Mouse (Mus musculus): Measurements from ENCODE around the gene Sbno1. TPM values are rescaled to one million over a fixed set of nuclear protein-coding genes. Genes with fewer than 3 reads are reported as not detected.
"Not testable (repeated sequence)": the region's sequence is repeated elsewhere in the genome, so short reads cannot be mapped to it uniquely, and the experiment has no call there.

Sbno1 gene
- polyA plus RNA-seq, 1 experiment from 2014 or later: 109 TPM

DNA sequence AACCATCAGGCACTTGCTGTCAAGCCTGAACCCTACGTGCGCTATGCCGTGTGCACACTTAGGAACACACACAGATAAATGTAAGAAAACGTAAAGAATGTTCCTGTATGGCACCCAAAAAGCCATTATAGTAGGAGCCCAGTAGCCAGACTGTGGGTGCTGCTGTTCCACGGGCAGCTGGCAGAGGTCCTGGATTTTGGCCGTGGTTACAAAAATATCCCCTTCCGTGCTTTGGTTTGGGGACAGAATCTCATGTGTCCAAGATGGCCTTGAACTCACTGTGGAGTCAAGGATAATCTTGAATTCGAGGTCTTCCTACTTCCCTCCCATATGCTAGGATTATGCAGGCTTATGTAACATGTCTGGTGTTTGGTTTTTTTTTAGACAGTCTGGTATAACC lies 82.9 kb downstream of the Sbno1 start:
- Histone ChIP-seq H3K27ac (peak overlapping the region; percentile 46; the same call in 1 of the 2 replicates), H3K36me3 (replicated peaks) (peaks cover 33% of the 10 kb centered on the region), H3K4me2 (no peak overlapping the region), H3K27me3 (no peaks in the 10 kb centered on the region), H3K4me1 (peaks cover under 1% of the 10 kb centered on the region; the same call in 1 of the 2 replicates), H3K4me3 (replicated peaks) (no peak overlapping the region), H3K9ac (no peak overlapping the region), H3K9me3 (no peaks in the 10 kb centered on the region)
- ATAC-seq (ENCODE audit: low FRiP score): no peak
- WGBS: 81% methylated on average over 8 of the region's 8 CpGs

DNA sequence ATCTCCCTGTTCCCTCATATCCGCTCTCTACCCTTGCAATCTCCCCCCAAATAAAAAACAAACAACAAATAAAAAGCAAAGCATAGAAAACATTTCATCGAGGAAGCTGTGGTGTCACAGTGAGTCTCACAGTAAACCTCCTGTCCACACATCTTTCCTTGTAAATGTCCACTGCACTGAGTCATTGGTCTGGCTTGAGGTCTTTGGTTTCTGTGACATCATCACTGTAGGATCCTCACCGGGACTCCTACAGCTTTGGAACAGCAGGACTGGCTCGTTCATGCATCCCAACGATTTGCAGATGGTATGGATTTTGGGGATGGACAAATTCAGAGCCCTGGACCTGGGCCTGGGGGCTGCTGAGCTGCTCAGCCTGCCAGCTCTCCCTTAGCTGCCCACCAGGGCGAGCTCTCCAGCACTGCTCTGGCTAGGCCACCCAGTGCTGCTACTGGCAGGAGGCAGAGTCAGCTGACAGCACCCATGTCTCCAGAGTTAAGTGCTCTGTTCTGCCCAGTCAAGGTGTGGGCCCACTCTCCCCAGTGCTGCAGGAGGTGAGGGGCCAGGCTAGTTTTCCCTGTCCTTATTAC lies 84.0 kb downstream of the Sbno1 start:
- ATAC-seq (ENCODE audit: low FRiP score): 0 out of 2 replicates have a peak, but pooled peaks have one; percentile 37
- H3K36me3 ChIP-seq (replicated peaks): peaks cover 30% of the 10 kb centered on the region
- not testable (repeated sequence) for H3K9ac ChIP-seq; H3K9me3 ChIP-seq; H3K4me1 ChIP-seq; H3K27ac ChIP-seq; H3K4me3 ChIP-seq (replicated peaks); H3K27me3 ChIP-seq; H3K4me2 ChIP-seq
- WGBS: 71% methylated on average over 6 of the region's 6 CpGs

DNA sequence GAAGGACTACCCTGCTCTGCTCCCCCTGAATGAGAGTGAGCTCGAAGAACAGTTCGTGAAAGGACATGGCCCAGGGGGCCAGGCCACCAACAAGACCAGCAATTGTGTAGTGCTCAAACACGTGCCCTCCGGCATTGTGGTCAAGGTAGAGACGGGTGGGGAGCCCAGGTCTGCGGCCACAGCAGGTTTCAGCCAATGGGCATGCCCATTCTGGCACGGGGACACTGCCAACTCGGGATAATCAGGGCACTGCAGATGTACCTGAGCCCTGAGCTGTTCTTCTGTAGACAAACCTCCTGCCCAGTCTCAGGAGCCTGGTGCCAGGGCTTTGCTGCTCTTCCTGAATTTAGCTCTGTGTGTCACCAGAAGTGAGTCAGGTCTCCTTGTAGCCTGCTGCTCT lies 87.0 kb downstream of the Sbno1 start:
- 87% methylated on average over 8 of the region's 8 CpGs for WGBS
- Histone ChIP-seq H3K4me3 (replicated peaks) (no peak overlapping the region), H3K27ac (peak overlapping the region; percentile 70), H3K9ac (no peak overlapping the region), H3K27me3 (no peaks in the 10 kb centered on the region), H3K4me2 (no peak overlapping the region), H3K9me3 (no peaks in the 10 kb centered on the region), H3K4me1 (peaks cover 25% of the 10 kb centered on the region), H3K36me3 (replicated peaks) (peaks cover 6% of the 10 kb centered on the region; the same call in 1 of the 2 replicates)
- ATAC-seq (ENCODE audit: low FRiP score): no peak

DNA sequence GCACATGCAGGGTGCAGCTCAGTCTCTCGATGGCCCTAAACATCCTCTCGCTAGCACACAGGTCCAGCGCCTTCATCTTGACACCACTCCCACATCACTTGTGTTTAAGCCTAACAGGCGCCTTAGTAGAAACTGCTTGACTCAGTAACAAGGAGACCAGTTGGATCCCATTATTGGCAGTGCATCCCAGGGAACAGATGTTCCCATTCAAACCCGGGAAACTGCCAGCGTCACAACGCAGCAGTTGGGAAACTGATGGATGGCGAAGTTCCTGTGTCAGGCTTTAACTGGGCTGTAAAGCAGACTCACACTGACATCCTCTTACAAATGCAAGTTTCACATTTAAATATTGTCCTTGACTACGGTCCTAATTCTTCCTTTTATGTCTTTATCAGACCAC lies 87.9 kb downstream of the Sbno1 start:
- H3K4me1 ChIP-seq: peaks cover 28% of the 10 kb centered on the region

DNA sequence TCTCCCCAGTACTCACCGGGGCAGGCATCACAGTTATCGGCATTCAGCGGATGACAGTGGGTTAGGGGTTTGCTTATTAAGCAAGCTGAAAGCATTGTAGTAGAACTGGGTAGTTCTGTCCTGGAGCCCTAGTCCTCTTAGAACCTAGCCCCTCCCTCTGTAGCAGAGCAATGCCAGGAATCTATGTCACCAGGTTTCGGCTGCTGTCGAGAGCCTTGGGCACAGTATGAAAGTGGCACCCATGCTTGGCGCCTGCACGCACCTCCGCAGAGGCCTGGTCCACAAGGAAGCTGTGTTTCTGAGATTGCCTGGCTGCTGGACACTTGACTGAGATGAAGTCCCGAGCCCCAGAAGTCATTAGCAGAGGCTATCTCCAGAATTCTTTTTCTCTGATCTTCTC lies 88.7 kb downstream of the Sbno1 start:
- ATAC-seq (ENCODE audit: low FRiP score): no peak
- WGBS: 94% methylated on average over 9 of the region's 9 CpGs

More for the DNA sequence above, 87.9 kb downstream of the Sbno1 start:
- Histone ChIP-seq H3K9me3 (no peaks in the 10 kb centered on the region), H3K27ac (peak overlapping the region; percentile 70; the same call in 1 of the 2 replicates), H3K4me3 (replicated peaks) (no peak overlapping the region), H3K36me3 (replicated peaks) (0 out of 2 replicates have a peak, but pooled peaks cover 6% of the 10 kb centered on the region), H3K27me3 (no peaks in the 10 kb centered on the region), H3K4me2 (no peak overlapping the region), H3K9ac (no peak overlapping the region)
- ATAC-seq (ENCODE audit: low FRiP score): no peak
- WGBS: 65% methylated on average over 9 of the region's 9 CpGs

DNA sequence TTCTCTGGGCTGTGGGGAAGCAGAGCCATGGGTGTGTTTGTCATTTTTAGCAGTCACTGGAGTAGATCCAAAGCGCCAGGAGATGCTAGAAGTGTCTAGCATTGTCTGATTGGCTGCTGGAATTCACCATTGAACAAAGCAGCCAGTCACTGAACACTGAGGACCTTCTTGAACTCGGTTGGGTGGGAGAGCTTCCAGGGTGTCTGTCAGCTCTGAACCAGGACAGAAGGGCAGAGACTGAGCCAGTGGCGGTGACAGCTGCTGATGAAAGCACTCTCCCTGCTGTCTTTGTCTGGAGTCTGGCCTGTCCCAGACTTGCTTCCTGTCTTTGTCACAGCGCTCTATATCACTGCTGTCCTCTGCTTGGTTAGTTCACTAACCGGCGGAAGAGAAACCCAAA lies 91.4 kb downstream of the Sbno1 start:
- no peak overlapping the region for H3K4me2 ChIP-seq
- WGBS: 48% methylated on average over 6 of the region's 6 CpGs
- no peak overlapping the region for H3K4me3 ChIP-seq (replicated peaks)
- no peaks in the 10 kb centered on the region for H3K9me3 ChIP-seq
- peak; percentile 79 for ATAC-seq (ENCODE audit: low FRiP score)
- H3K9ac ChIP-seq: peak overlapping the region; percentile 38
- peaks cover 28% of the 10 kb centered on the region for H3K4me1 ChIP-seq
- peak overlapping the region; percentile 85 for H3K27ac ChIP-seq
- 0 out of 2 replicates have a peak, but pooled peaks cover 6% of the 10 kb centered on the region for H3K36me3 ChIP-seq (replicated peaks)
- no peaks in the 10 kb centered on the region for H3K27me3 ChIP-seq

More for the DNA sequence above, 88.7 kb downstream of the Sbno1 start:
- 0 out of 2 replicates have a peak overlapping the region, but pooled peaks have one; percentile 70 for H3K27ac ChIP-seq
- H3K36me3 ChIP-seq (replicated peaks): 0 out of 2 replicates have a peak, but pooled peaks cover 6% of the 10 kb centered on the region
- no peak overlapping the region for H3K4me3 ChIP-seq (replicated peaks)
- peaks cover 28% of the 10 kb centered on the region for H3K4me1 ChIP-seq
- no peaks in the 10 kb centered on the region for H3K9me3 ChIP-seq
- H3K27me3 ChIP-seq: no peaks in the 10 kb centered on the region
- H3K4me2 ChIP-seq: no peak overlapping the region
- no peak overlapping the region for H3K9ac ChIP-seq

DNA sequence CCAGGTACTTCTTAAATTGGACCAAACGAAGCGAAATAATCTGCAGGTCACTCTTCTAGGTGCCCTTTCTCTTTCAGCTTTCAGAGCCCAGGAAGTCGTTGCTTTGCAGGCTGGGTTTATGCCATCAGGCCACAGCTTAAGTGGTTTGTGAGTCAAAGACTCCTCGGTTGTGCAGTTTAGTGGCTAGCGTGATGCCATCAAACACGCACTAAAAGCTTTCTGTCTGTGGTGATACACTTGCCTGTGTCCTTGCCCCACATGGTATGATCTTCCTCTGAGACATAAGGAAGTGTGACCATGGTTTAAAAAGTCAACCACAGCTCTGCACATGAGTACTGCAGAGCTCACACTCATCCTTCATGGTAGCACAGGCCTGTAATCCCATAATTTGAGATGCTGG lies 95.7 kb downstream of the Sbno1 start:
- Histone ChIP-seq H3K36me3 (replicated peaks) (0 out of 2 replicates have a peak, but pooled peaks cover 1% of the 10 kb centered on the region), H3K4me3 (replicated peaks) (no peak overlapping the region), H3K4me1 (peaks cover 33% of the 10 kb centered on the region), H3K27me3 (no peaks in the 10 kb centered on the region), H3K9me3 (no peaks in the 10 kb centered on the region), H3K27ac (no peak overlapping the region), H3K4me2 (no peak overlapping the region), H3K9ac (no peak overlapping the region)
- no peak for ATAC-seq (ENCODE audit: low FRiP score)
- WGBS: 85% methylated on average over 6 of the region's 6 CpGs

DNA sequence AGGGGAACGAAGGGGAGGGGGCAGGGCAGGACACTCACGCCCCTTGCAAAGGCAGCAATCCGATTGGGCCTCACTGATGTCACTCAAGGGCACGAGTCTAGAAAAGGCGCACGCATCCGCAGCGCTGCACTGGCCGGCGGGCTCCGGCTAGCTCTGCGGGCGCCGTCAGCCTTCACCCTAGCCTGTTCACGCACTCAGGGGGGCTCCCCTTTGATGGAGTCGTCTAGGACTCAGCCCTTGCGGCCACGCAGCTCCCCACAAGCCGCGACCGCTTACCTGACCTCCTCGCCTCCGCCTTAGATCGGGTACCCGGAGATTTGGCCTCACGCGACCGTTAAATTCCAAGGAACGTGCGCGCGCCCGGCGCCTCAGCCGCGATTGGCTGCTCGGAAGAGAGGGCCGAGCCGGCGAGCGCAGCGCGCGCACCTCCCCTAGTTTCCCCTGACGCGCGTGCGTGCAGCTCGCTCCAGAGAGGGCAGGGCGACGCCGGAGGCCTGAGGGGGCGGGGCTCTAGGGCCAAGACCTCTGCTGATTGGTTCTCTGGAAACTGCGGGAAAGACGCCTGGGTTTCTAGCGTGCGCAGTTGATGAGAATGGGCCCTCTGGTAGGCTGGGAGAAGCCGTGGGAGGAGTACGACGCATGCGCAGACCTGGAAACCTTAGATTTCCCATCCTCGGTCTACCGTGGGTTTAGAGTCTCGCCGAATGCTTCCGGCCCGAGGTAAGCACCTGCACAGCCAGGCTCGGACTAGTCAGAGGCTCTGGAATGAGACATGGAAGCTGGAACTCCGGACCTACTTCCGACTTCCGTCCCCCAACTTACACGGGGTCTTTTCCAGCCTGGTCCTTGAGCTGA lies 98.1 kb downstream of the Sbno1 start, which contains the start of the genes Mphosph9 and 2810006K23Rik:
Gene Mphosph9 (minus strand): TSS at position 463 of the 855 bp plus-strand sequence.
Gene 2810006K23Rik (plus strand): TSS at position 580 of the 855 bp plus-strand sequence.
- Histone ChIP-seq H3K4me2 (peak within 1 kb of the TSS; percentile 89), H3K27me3 (no peaks in the 10 kb centered on the region), H3K9ac (peak within 1 kb of the TSS; percentile 81), H3K36me3 (replicated peaks) (peaks cover 17% of the 10 kb centered on the region), H3K27ac (peak within 1 kb of the TSS; percentile 98), H3K4me3 (replicated peaks) (peak within 1 kb of the TSS; percentile 66), H3K4me1 (peaks cover 19% of the 10 kb centered on the region), H3K9me3 (no peaks in the 10 kb centered on the region)
- WGBS: under 1% methylated on average over 72 of the region's 72 CpGs
- peak; percentile 98 for ATAC-seq (ENCODE audit: low FRiP score)

DNA sequence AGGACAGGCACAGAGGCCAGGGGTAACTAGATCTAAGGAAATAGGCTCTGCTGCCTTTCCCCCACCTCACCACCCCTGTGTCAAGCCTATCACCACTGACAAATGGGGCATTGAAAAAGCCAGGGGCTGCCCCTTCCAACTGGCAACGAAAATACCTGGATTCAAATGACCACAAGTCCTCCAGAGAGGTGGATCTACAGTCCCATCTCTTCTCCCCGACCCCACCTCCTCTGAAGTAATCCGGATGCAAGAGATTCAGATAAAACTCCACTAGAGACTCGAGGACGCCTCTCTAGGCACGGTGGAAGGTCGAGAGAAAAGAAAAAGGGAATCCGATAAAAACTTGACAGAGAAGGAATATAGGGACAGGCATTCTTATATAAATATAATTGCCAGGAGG lies 99.0 kb downstream of the Sbno1 start:
- peaks cover 19% of the 10 kb centered on the region for H3K4me1 ChIP-seq
- 4% methylated on average over 8 of the region's 8 CpGs for WGBS
- H3K9ac ChIP-seq: peak overlapping the region; percentile 81
- no peaks in the 10 kb centered on the region for H3K9me3 ChIP-seq
- H3K4me2 ChIP-seq: peak overlapping the region; percentile 89
- peak overlapping the region; percentile 98 for H3K27ac ChIP-seq
- H3K27me3 ChIP-seq: no peaks in the 10 kb centered on the region
- peaks cover 21% of the 10 kb centered on the region for H3K36me3 ChIP-seq (replicated peaks)
- ATAC-seq (ENCODE audit: low FRiP score): no peak
- H3K4me3 ChIP-seq (replicated peaks): peak overlapping the region; percentile 66

Small RNA genes lying within 50 kb of the gene (microRNA-seq; reads per million reads assigned to microRNA genes)
- gene Gm27486: 1.7 reads per million

Other genes starting within 250 kb of the Sbno1 start
- 6.8 and 8.9 TPM in 2 replicates for gene Pitpnm2, start 176.2 kb downstream of the Sbno1 start, polyA plus RNA-seq (2016; fragmentation: Nextera tagmentation; extraction: Ambion mirVana)
- gene Mphosph9, start 98.0 kb downstream of the Sbno1 start, polyA plus RNA-seq (2016; fragmentation: Nextera tagmentation; extraction: Ambion mirVana): 24.4 and 24.7 TPM in 2 replicates
- gene 2810006K23Rik, start 97.9 kb downstream of the Sbno1 start, polyA plus RNA-seq (2016; fragmentation: Nextera tagmentation; extraction: Ambion mirVana): 19.2 and 23.0 TPM in 2 replicates
- 81.1 and 105 TPM in 2 replicates for gene Cdk2ap1, start 62.9 kb downstream of the Sbno1 start, polyA plus RNA-seq (2016; fragmentation: Nextera tagmentation; extraction: Ambion mirVana)
- 41.9 and 59.7 TPM in 2 replicates for gene Kmt5a, start 13.9 kb upstream of the Sbno1 start, polyA plus RNA-seq (2016; fragmentation: Nextera tagmentation; extraction: Ambion mirVana)
- gene Rilpl2, start 52.4 kb upstream of the Sbno1 start, polyA plus RNA-seq (2016; fragmentation: Nextera tagmentation; extraction: Ambion mirVana): 18.6 and 20.4 TPM in 2 replicates
- gene Snrnp35, start 57.1 kb upstream of the Sbno1 start, polyA plus RNA-seq (2016; fragmentation: Nextera tagmentation; extraction: Ambion mirVana): 32.0 and 33.1 TPM in 2 replicates
- gene Rilpl1, start 105.4 kb upstream of the Sbno1 start, polyA plus RNA-seq (2016; fragmentation: Nextera tagmentation; extraction: Ambion mirVana): 17.4 and 17.8 TPM in 2 replicates
- 404 and 414 TPM in 2 replicates for gene Tmed2, start 114.7 kb upstream of the Sbno1 start, polyA plus RNA-seq (2016; fragmentation: Nextera tagmentation; extraction: Ambion mirVana)
- gene Ddx55, start 126.9 kb upstream of the Sbno1 start, polyA plus RNA-seq (2016; fragmentation: Nextera tagmentation; extraction: Ambion mirVana): 18.7 and 19.3 TPM in 2 replicates
- gene Eif2b1, start 153.1 kb upstream of the Sbno1 start, polyA plus RNA-seq (2016; fragmentation: Nextera tagmentation; extraction: Ambion mirVana): 68.2 and 73.1 TPM in 2 replicates
- gene Gtf2h3, start 153.1 kb upstream of the Sbno1 start, polyA plus RNA-seq (2016; fragmentation: Nextera tagmentation; extraction: Ambion mirVana): 72.0 and 73.4 TPM in 2 replicates
- 50.5 and 53.3 TPM in 2 replicates for gene Atp6v0a2, start 202.6 kb upstream of the Sbno1 start, polyA plus RNA-seq (2016; fragmentation: Nextera tagmentation; extraction: Ambion mirVana)

All from forebrain, embryonic 12.5 days (tissue).